ENCODE assay signal across 23 mouse cellular contexts in the genomic region with DNA sequence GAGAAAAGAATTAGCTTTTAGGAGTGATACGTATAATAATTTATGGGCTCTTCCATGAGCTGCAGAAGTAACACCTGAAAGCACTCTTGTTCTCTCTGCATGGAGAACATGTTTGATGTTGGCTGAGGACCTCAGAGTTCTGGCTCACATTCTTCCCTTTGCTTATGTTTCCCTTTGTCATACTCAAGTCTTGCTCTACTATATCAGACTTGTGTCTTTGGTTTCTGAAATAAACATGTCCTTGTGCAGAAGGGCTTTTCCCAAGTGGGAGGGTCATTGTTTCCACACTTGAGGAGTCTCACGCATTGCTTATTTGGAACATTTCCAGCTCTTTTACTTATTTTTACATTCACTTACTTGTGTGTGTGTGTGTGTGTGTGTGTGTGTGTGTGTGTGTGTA. TPM values are rescaled to one million over a fixed set of nuclear protein-coding genes. Genes with fewer than 3 reads are reported as not detected.
DNase-seq lines count a peak whose midpoint lies in the region; ATAC-seq and TF ChIP-seq lines count a peak whose summit lies in the region.
"Had no signal": no experiment of that assay in that cellular context is flagged by ENCODE, and none has a peak within 500 bp of the region (broad histone marks: within the 10 kb centered on the region; RNA-seq: fewer than 3 reads in every experiment).

No protein-coding gene starts in this region.

- WGBS in heart, embryonic 11.5 days (ENCODE audit: insufficient replicate concordance), result 77% methylated on average over 2 of the region's 2 CpGs
- 54% methylated on average over 2 of the region's 2 CpGs for WGBS in heart, postnatal 0 days
- WGBS in liver, adult 2 months, result 63% methylated on average over 2 of the region's 2 CpGs
- WGBS in liver, embryonic 11.5 days, result 94% methylated on average over 2 of the region's 2 CpGs
- 96% methylated on average over 2 of the region's 2 CpGs for WGBS in midbrain, embryonic 11.5 days
- WGBS in midbrain, embryonic 16.5 days, result 76% methylated on average over 2 of the region's 2 CpGs

- H3K36me3 ChIP-seq in heart, embryonic 11.5 days (ENCODE audit: control insufficient read depth, insufficient read depth, low read length), result no peaks in the 10 kb centered on the region
- H3K36me3 ChIP-seq in heart, postnatal 0 days (replicated peaks; ENCODE audit: control insufficient read depth, insufficient read depth, low read length), result no peaks in the 10 kb centered on the region
- no peaks in the 10 kb centered on the region for H3K36me3 ChIP-seq in liver, adult 2 months (ENCODE audit: control insufficient read depth, insufficient read depth, low read length)
- no peaks in the 10 kb centered on the region for H3K36me3 ChIP-seq in liver, embryonic 11.5 days (ENCODE audit: control insufficient read depth, insufficient read depth, low read length)
- H3K36me3 ChIP-seq in midbrain, embryonic 11.5 days (ENCODE audit: control insufficient read depth, insufficient read depth, low read length), result no peaks in the 10 kb centered on the region
- H3K36me3 ChIP-seq in midbrain, embryonic 16.5 days (ENCODE audit: control insufficient read depth, insufficient read depth, low read length), result no peaks in the 10 kb centered on the region
- H3K36me3 ChIP-seq: embryonic facial prominence, embryonic 13.5 days; forebrain, embryonic 10.5 days; forebrain, embryonic 15.5 days; limb, embryonic 12.5 days; midbrain, embryonic 15.5 days; stomach, embryonic 15.5 days had no signal

- TF ChIP-seq EP300 in heart, postnatal 0 days (IDR thresholded peaks at IDR 0.05; ENCODE audit: low read depth), result no peak

- intact Hi-C loops in heart, postnatal 10 days (cut with DNase I), result loop anchor here (1.0 kb wide), 1 partner anchor 19 kb away; no protein-coding TSS in a partner anchor

- H3K79me2 ChIP-seq in liver, adult 2 months (ENCODE audit: control insufficient read depth, insufficient read depth, low read length), result peaks cover 58% of the 10 kb centered on the region

- H3K27ac ChIP-seq in heart, embryonic 11.5 days (ENCODE audit: low read depth, low read length), result 0 out of 2 replicates have a peak overlapping the region, but pooled peaks have one; percentile 38
- peak overlapping the region; percentile 67; the same call in 1 of the 2 replicates for H3K27ac ChIP-seq in heart, postnatal 0 days (ENCODE audit: low read depth)
- peak overlapping the region; percentile 55; the same call in 1 of the 2 replicates for H3K27ac ChIP-seq in liver, adult 2 months (replicated peaks; ENCODE audit: insufficient read depth, low read depth, low read length)
- H3K27ac ChIP-seq in liver, embryonic 11.5 days (ENCODE audit: low read depth, low read length), result no peak overlapping the region
- H3K27ac ChIP-seq in midbrain, embryonic 11.5 days (ENCODE audit: low read depth, low read length), result no peak overlapping the region
- no peak overlapping the region for H3K27ac ChIP-seq in midbrain, embryonic 16.5 days (ENCODE audit: low read length)
- H3K27ac ChIP-seq: embryonic facial prominence, embryonic 13.5 days; forebrain, embryonic 10.5 days; forebrain, embryonic 15.5 days; hindbrain, embryonic 14.5 days; left cerebral cortex, adult 2 months; limb, embryonic 12.5 days; midbrain, embryonic 15.5 days; stomach, embryonic 15.5 days had no signal

- H3K27me3 ChIP-seq in heart, embryonic 11.5 days (ENCODE audit: control insufficient read depth, insufficient read depth, low read length), result no peaks in the 10 kb centered on the region
- H3K27me3 ChIP-seq in heart, postnatal 0 days (ENCODE audit: control insufficient read depth, insufficient read depth, low read length), result no peaks in the 10 kb centered on the region
- H3K27me3 ChIP-seq in liver, adult 2 months (ENCODE audit: control insufficient read depth, insufficient read depth, low read length), result no peaks in the 10 kb centered on the region
- no peaks in the 10 kb centered on the region for H3K27me3 ChIP-seq in liver, embryonic 11.5 days (replicated peaks; ENCODE audit: control insufficient read depth, insufficient read depth, low read length)
- H3K27me3 ChIP-seq in midbrain, embryonic 11.5 days (ENCODE audit: control insufficient read depth, insufficient read depth, low read length), result no peaks in the 10 kb centered on the region
- H3K27me3 ChIP-seq in midbrain, embryonic 16.5 days (ENCODE audit: control insufficient read depth, insufficient read depth, low read depth, low read length), result no peaks in the 10 kb centered on the region
- H3K27me3 ChIP-seq: embryonic facial prominence, embryonic 13.5 days; forebrain, embryonic 15.5 days; limb, embryonic 12.5 days; liver, embryonic 12.5 days; midbrain, embryonic 15.5 days; stomach, embryonic 15.5 days had no signal

- TF ChIP-seq CTCF in heart, postnatal 0 days (IDR thresholded peaks at IDR 0.05; ENCODE audit: low read depth), result no peak
- TF ChIP-seq CTCF in liver, adult 2 months (IDR thresholded peaks at IDR 0.05; ENCODE audit: low read depth, low read length), result no peak

- H3K9me3 ChIP-seq in heart, embryonic 11.5 days (replicated peaks; ENCODE audit: control insufficient read depth, low read length), result no peaks in the 10 kb centered on the region
- H3K9me3 ChIP-seq in heart, postnatal 0 days (replicated peaks; ENCODE audit: control insufficient read depth, low read length), result no peaks in the 10 kb centered on the region
- H3K9me3 ChIP-seq in liver, embryonic 11.5 days (ENCODE audit: control insufficient read depth, low read length), result no peaks in the 10 kb centered on the region
- no peaks in the 10 kb centered on the region for H3K9me3 ChIP-seq in midbrain, embryonic 11.5 days (ENCODE audit: control insufficient read depth, low read length)
- H3K9me3 ChIP-seq in midbrain, embryonic 16.5 days (replicated peaks; ENCODE audit: control insufficient read depth, low read length, poor library complexity, severe bottlenecking), result no peaks in the 10 kb centered on the region
- H3K9me3 ChIP-seq: embryonic facial prominence, embryonic 13.5 days; forebrain, embryonic 10.5 days; forebrain, embryonic 15.5 days; limb, embryonic 12.5 days; liver, embryonic 12.5 days; midbrain, embryonic 15.5 days; stomach, embryonic 15.5 days had no signal

- DNase-seq in heart, postnatal 4 days, result no peak
- DNase-seq in heart, postnatal 0 days (ENCODE audit: low spot score), result no peak
- no peak for DNase-seq in heart, postnatal 10 days
- no peak for DNase-seq in liver, adult 2 months (ENCODE audit: extremely low read depth, low read depth, low spot score)
- no peak for DNase-seq in liver, embryonic 11.5 days (ENCODE audit: low spot score)
- DNase-seq in midbrain, embryonic 11.5 days (ENCODE audit: low spot score, missing footprints), result peak; percentile 35
- DNase-seq: adrenal gland, postnatal 25 days; cerebellum, adult 11-12 months; cerebellum, adult 9-11 months; liver, postnatal 0 days; right cerebral cortex, postnatal 25 days had no signal

- peaks cover 48% of the 10 kb centered on the region for H3K4me1 ChIP-seq in heart, embryonic 11.5 days (ENCODE audit: control insufficient read depth, insufficient read depth, low read length)
- H3K4me1 ChIP-seq in heart, postnatal 0 days (ENCODE audit: control insufficient read depth, insufficient read depth), result peaks cover 58% of the 10 kb centered on the region
- H3K4me1 ChIP-seq in liver, adult 2 months (ENCODE audit: control insufficient read depth, insufficient read depth, low read length), result peaks cover 43% of the 10 kb centered on the region
- H3K4me1 ChIP-seq in liver, embryonic 11.5 days (replicated peaks; ENCODE audit: control insufficient read depth, insufficient read depth, low read length), result peaks cover 51% of the 10 kb centered on the region
- peaks cover 13% of the 10 kb centered on the region for H3K4me1 ChIP-seq in midbrain, embryonic 11.5 days (ENCODE audit: control insufficient read depth, insufficient read depth, low read length)
- H3K4me1 ChIP-seq in midbrain, embryonic 16.5 days (ENCODE audit: control insufficient read depth, insufficient read depth, low read length), result peaks cover 42% of the 10 kb centered on the region

- no peak overlapping the region for H3K9ac ChIP-seq in heart, embryonic 11.5 days (ENCODE audit: low read depth, low read length)
- no peak overlapping the region for H3K9ac ChIP-seq in heart, postnatal 0 days (replicated peaks; ENCODE audit: low read depth, low read length)
- no peak overlapping the region for H3K9ac ChIP-seq in liver, adult 2 months (ENCODE audit: low read depth, low read length)
- H3K9ac ChIP-seq in liver, embryonic 11.5 days (ENCODE audit: low read depth, low read length), result no peak overlapping the region
- H3K9ac ChIP-seq in midbrain, embryonic 11.5 days (ENCODE audit: low read length), result no peak overlapping the region
- no peak overlapping the region for H3K9ac ChIP-seq in midbrain, embryonic 16.5 days (ENCODE audit: low read depth, low read length)
- H3K9ac ChIP-seq: embryonic facial prominence, embryonic 13.5 days; forebrain, embryonic 15.5 days; hindbrain, embryonic 14.5 days; limb, embryonic 12.5 days; liver, embryonic 12.5 days; liver, postnatal 0 days; midbrain, embryonic 15.5 days; stomach, embryonic 15.5 days had no signal

- no peak for ATAC-seq in heart, embryonic 11.5 days (replicated peaks; ENCODE audit: insufficient number of reproducible peaks, low FRiP score, low TSS enrichment)
- no peak for ATAC-seq in heart, postnatal 0 days (ENCODE audit: insufficient read depth, low read depth)
- ATAC-seq in liver, embryonic 11.5 days (replicated peaks; ENCODE audit: low FRiP score), result no peak
- no peak for ATAC-seq in midbrain, embryonic 11.5 days (ENCODE audit: low FRiP score)
- ATAC-seq in midbrain, embryonic 16.5 days, result no peak
- ATAC-seq: CD4-positive, CD25-positive, alpha-beta regulatory T cell, adult 4 months; forebrain, embryonic 15.5 days; liver, embryonic 12.5 days; midbrain, embryonic 15.5 days had no signal

- no peak for TF ChIP-seq POLR2A in liver, adult 2 months (IDR thresholded peaks at IDR 0.05; ENCODE audit: extremely low read depth, insufficient read depth, low read length)

- H3K4me3 ChIP-seq in heart, embryonic 11.5 days (ENCODE audit: low read depth, low read length), result no peak overlapping the region
- H3K4me3 ChIP-seq in heart, postnatal 0 days (ENCODE audit: low read depth, low read length), result no peak overlapping the region
- H3K4me3 ChIP-seq in liver, adult 2 months (ENCODE audit: insufficient read depth, low read depth, low read length), result no peak overlapping the region
- H3K4me3 ChIP-seq in liver, embryonic 11.5 days (ENCODE audit: low read depth, low read length), result no peak overlapping the region
- no peak overlapping the region for H3K4me3 ChIP-seq in midbrain, embryonic 11.5 days (ENCODE audit: low read depth, low read length)
- H3K4me3 ChIP-seq in midbrain, embryonic 16.5 days (ENCODE audit: low read depth, low read length), result no peak overlapping the region
- H3K4me3 ChIP-seq: embryonic facial prominence, embryonic 13.5 days; forebrain, embryonic 10.5 days; forebrain, embryonic 15.5 days; left cerebral cortex, adult 2 months; limb, embryonic 12.5 days; liver, embryonic 12.5 days; midbrain, embryonic 15.5 days; stomach, embryonic 15.5 days had no signal

- no peak overlapping the region for H3K4me2 ChIP-seq in heart, embryonic 11.5 days
- no peak overlapping the region for H3K4me2 ChIP-seq in heart, postnatal 0 days (ENCODE audit: low read depth, low read length)
- H3K4me2 ChIP-seq in liver, embryonic 11.5 days, result no peak overlapping the region
- no peak overlapping the region for H3K4me2 ChIP-seq in midbrain, embryonic 11.5 days
- no peak overlapping the region for H3K4me2 ChIP-seq in midbrain, embryonic 16.5 days (ENCODE audit: low read length)
- H3K4me2 ChIP-seq: embryonic facial prominence, embryonic 13.5 days; forebrain, embryonic 15.5 days; hindbrain, embryonic 14.5 days; limb, embryonic 12.5 days; liver, embryonic 12.5 days; midbrain, embryonic 15.5 days; stomach, embryonic 15.5 days had no signal

RNA-seq across cellular contexts. Expression of gene Daam1, which starts 11.7 kb away (rescaled TPM):
- polyA plus RNA-seq in heart, embryonic 11.5 days (2014; fragmentation: Nextera tagmentation; extraction: Ambion mirVana), result 25.7 and 33.0 TPM in 2 replicates
- 10 to 100 TPM; 88.8 to 92.1 TPM for total RNA-seq in heart, postnatal 4 days (2021)
- total RNA-seq in heart, postnatal 0 days (2014; rRNA removed; ENCODE audit: low replicate concordance), result 33.8 and 44.5 TPM in 2 replicates
- 12.3 and 12.8 TPM in 2 replicates for polyA plus RNA-seq in heart, postnatal 0 days (2015; fragmentation: Nextera tagmentation; extraction: Ambion mirVana)
- 10 to 100 TPM; 70.7 to 86.4 TPM for total RNA-seq in heart, postnatal 10 days (2021)
- 32.3 and 33.4 TPM in 2 replicates for total RNA-seq in liver, adult 2 months (2014; rRNA removed)
- 5.5 and 7.7 TPM in 2 replicates for polyA plus RNA-seq in liver, adult 2 months (2012; rRNA removed)
- 15.2 and 16.4 TPM in 2 replicates for polyA plus RNA-seq in liver, embryonic 11.5 days (2014; fragmentation: Nextera tagmentation; extraction: Ambion mirVana)
- 19.9 and 22.5 TPM in 2 replicates for polyA plus RNA-seq in midbrain, embryonic 11.5 days (2014; fragmentation: Nextera tagmentation; extraction: Ambion mirVana)
- 33.0 and 33.4 TPM in 2 replicates for polyA plus RNA-seq in midbrain, embryonic 16.5 days (2015; fragmentation: Nextera tagmentation; extraction: Ambion mirVana)

Comparison
In these comparisons a context has a peak if more than half of its experiments do, and no peak if none do; other contexts are left out.
1. H3K27ac ChIP-seq: peak in heart, embryonic 11.5 days (single experiment), heart, postnatal 0 days (single experiment) and liver, adult 2 months (single experiment); none in liver, embryonic 11.5 days (single experiment), midbrain, embryonic 11.5 days (single experiment) and midbrain, embryonic 16.5 days (single experiment).